Mouse (Mus musculus): Measurements from ENCODE around the gene Lrrc17. TPM values are rescaled to one million over a fixed set of nuclear protein-coding genes. Genes with fewer than 3 reads are reported as not detected.
"Not testable (repeated sequence)": the region's sequence is repeated elsewhere in the genome, so short reads cannot be mapped to it uniquely, and the experiment has no call there.

Lrrc17 gene
- polyA plus RNA-seq, 1 experiment from 2014 or later: 1.6 TPM

GRCm38 (mm10) chr5:21578136-21578535 is 34.8 kb downstream of the Lrrc17 start:
- H3K36me3 ChIP-seq: no peaks in the 10 kb centered on the region
- H3K4me1 ChIP-seq: peaks cover 13% of the 10 kb centered on the region
- H3K27me3 ChIP-seq (replicated peaks): no peaks in the 10 kb centered on the region
- H3K4me3 ChIP-seq: no peak overlapping the region
- H3K27ac ChIP-seq: no peak overlapping the region
- no peak overlapping the region for H3K4me2 ChIP-seq
- WGBS (ENCODE audit: insufficient replicate concordance): 74% methylated on average over 3 of the region's 3 CpGs
- H3K9me3 ChIP-seq (replicated peaks): no peaks in the 10 kb centered on the region
- ATAC-seq: no peak
- H3K9ac ChIP-seq: no peak overlapping the region

- 41% methylated on average over 6 of the region's 6 CpGs for WGBS (ENCODE audit: insufficient replicate concordance)
- H3K27ac ChIP-seq: no peak overlapping the region
- H3K36me3 ChIP-seq: no peaks in the 10 kb centered on the region
- no peak overlapping the region for H3K4me2 ChIP-seq
- no peaks in the 10 kb centered on the region; the same call in 1 of the 2 replicates for H3K27me3 ChIP-seq (replicated peaks)
- no peak for ATAC-seq
- no peak overlapping the region for H3K9ac ChIP-seq
- no peaks in the 10 kb centered on the region for H3K4me1 ChIP-seq
- H3K9me3 ChIP-seq (replicated peaks): no peaks in the 10 kb centered on the region
- no peak overlapping the region for H3K4me3 ChIP-seq
Measured at GRCm38 (mm10) chr5:21586763-21587162, 43.4 kb downstream of the Lrrc17 start.

- H3K36me3 ChIP-seq: no peaks in the 10 kb centered on the region
- H3K4me1 ChIP-seq: no peaks in the 10 kb centered on the region
- no peaks in the 10 kb centered on the region for H3K9me3 ChIP-seq (replicated peaks)
- H3K9ac ChIP-seq: no peak overlapping the region
- H3K4me2 ChIP-seq: no peak overlapping the region
- no peaks in the 10 kb centered on the region; the same call in 1 of the 2 replicates for H3K27me3 ChIP-seq (replicated peaks)
- WGBS (ENCODE audit: insufficient replicate concordance): 53% methylated on average over 7 of the region's 7 CpGs
- no peak for ATAC-seq
- H3K4me3 ChIP-seq: no peak overlapping the region
- H3K27ac ChIP-seq: no peak overlapping the region
Measured at GRCm38 (mm10) chr5:21587683-21588082, 44.3 kb downstream of the Lrrc17 start.

- no peak overlapping the region for H3K4me2 ChIP-seq
- no peak for ATAC-seq
- 80% methylated on average over 13 of the region's 13 CpGs for WGBS (ENCODE audit: insufficient replicate concordance)
- H3K4me1 ChIP-seq: no peaks in the 10 kb centered on the region
- H3K9me3 ChIP-seq (replicated peaks): no peaks in the 10 kb centered on the region
- no peak overlapping the region for H3K9ac ChIP-seq
- no peaks in the 10 kb centered on the region for H3K36me3 ChIP-seq
- no peak overlapping the region for H3K27ac ChIP-seq
- H3K4me3 ChIP-seq: no peak overlapping the region
- no peaks in the 10 kb centered on the region; the same call in 1 of the 2 replicates for H3K27me3 ChIP-seq (replicated peaks)
Measured at GRCm38 (mm10) chr5:21588220-21588619, 44.9 kb downstream of the Lrrc17 start.

- Histone ChIP-seq H3K27me3 (replicated peaks) (no peaks in the 10 kb centered on the region), H3K4me1 (no peaks in the 10 kb centered on the region), H3K36me3 (no peaks in the 10 kb centered on the region), H3K9ac (no peak overlapping the region), H3K27ac (no peak overlapping the region), H3K4me2 (no peak overlapping the region), H3K9me3 (replicated peaks) (no peaks in the 10 kb centered on the region), H3K4me3 (no peak overlapping the region)
- no peak for ATAC-seq
- WGBS (ENCODE audit: insufficient replicate concordance): 69% methylated on average over 2 of the region's 2 CpGs
Measured at GRCm38 (mm10) chr5:21592106-21592505, 48.7 kb downstream of the Lrrc17 start.

- ATAC-seq: no peak
- 74% methylated on average over 9 of the region's 9 CpGs for WGBS (ENCODE audit: insufficient replicate concordance)
Measured at GRCm38 (mm10) chr5:21593201-21593709, 49.9 kb downstream of the Lrrc17 start.

GRCm38 (mm10) chr5:21599536-21599935 is 56.2 kb downstream of the Lrrc17 start:
- ATAC-seq: not testable (repeated sequence)
- 65% methylated on average over 2 of the region's 2 CpGs for WGBS (ENCODE audit: insufficient replicate concordance)

More at GRCm38 (mm10) chr5:21593201-21593709, 49.9 kb downstream of the Lrrc17 start:
- no peak overlapping the region for H3K9ac ChIP-seq
- no peaks in the 10 kb centered on the region for H3K9me3 ChIP-seq (replicated peaks)
- no peak overlapping the region for H3K4me3 ChIP-seq
- no peaks in the 10 kb centered on the region for H3K36me3 ChIP-seq
- H3K27ac ChIP-seq: no peak overlapping the region
- H3K27me3 ChIP-seq (replicated peaks): no peaks in the 10 kb centered on the region
- H3K4me2 ChIP-seq: no peak overlapping the region
- H3K4me1 ChIP-seq: no peaks in the 10 kb centered on the region

GRCm38 (mm10) chr5:21599961-21600360 is 56.6 kb downstream of the Lrrc17 start:
- Histone ChIP-seq H3K36me3 (no peaks in the 10 kb centered on the region), H3K27me3 (replicated peaks) (no peaks in the 10 kb centered on the region), H3K4me2 (no peak overlapping the region), H3K4me1 (no peaks in the 10 kb centered on the region), H3K4me3 (no peak overlapping the region), H3K9me3 (replicated peaks) (no peaks in the 10 kb centered on the region), H3K27ac (no peak overlapping the region), H3K9ac (no peak overlapping the region)
- no peak for ATAC-seq
- 73% methylated on average over 4 of the region's 4 CpGs for WGBS (ENCODE audit: insufficient replicate concordance)

More at GRCm38 (mm10) chr5:21599536-21599935, 56.2 kb downstream of the Lrrc17 start:
- not testable (repeated sequence) for H3K27me3 ChIP-seq (replicated peaks); H3K4me2 ChIP-seq; H3K9ac ChIP-seq; H3K4me3 ChIP-seq; H3K36me3 ChIP-seq; H3K9me3 ChIP-seq (replicated peaks); H3K27ac ChIP-seq; H3K4me1 ChIP-seq

- H3K36me3 ChIP-seq: no peaks in the 10 kb centered on the region
- H3K9me3 ChIP-seq (replicated peaks): no peaks in the 10 kb centered on the region
- no peak overlapping the region for H3K4me3 ChIP-seq
- H3K27me3 ChIP-seq (replicated peaks): no peaks in the 10 kb centered on the region
- no peak for ATAC-seq
- H3K4me1 ChIP-seq: no peaks in the 10 kb centered on the region
- H3K4me2 ChIP-seq: no peak overlapping the region
- H3K27ac ChIP-seq: no peak overlapping the region
- WGBS (ENCODE audit: insufficient replicate concordance): 59% methylated on average over 6 of the region's 6 CpGs
- no peak overlapping the region for H3K9ac ChIP-seq
Measured at GRCm38 (mm10) chr5:21605936-21606335, 62.6 kb downstream of the Lrrc17 start.

- Histone ChIP-seq H3K9ac (no peak overlapping the region), H3K27me3 (replicated peaks) (no peaks in the 10 kb centered on the region), H3K4me2 (no peak overlapping the region), H3K4me3 (no peak overlapping the region), H3K27ac (no peak overlapping the region), H3K4me1 (no peaks in the 10 kb centered on the region), H3K36me3 (no peaks in the 10 kb centered on the region), H3K9me3 (replicated peaks) (no peaks in the 10 kb centered on the region)
- no peak for ATAC-seq
- WGBS (ENCODE audit: insufficient replicate concordance): 68% methylated on average over 12 of the region's 12 CpGs
Measured at GRCm38 (mm10) chr5:21608311-21609304, 65.2 kb downstream of the Lrrc17 start.

GRCm38 (mm10) chr5:21610996-21611395 is 67.6 kb downstream of the Lrrc17 start:
- Histone ChIP-seq H3K36me3 (no peaks in the 10 kb centered on the region), H3K4me2 (no peak overlapping the region), H3K9me3 (replicated peaks) (no peaks in the 10 kb centered on the region), H3K9ac (no peak overlapping the region), H3K4me1 (no peaks in the 10 kb centered on the region; the same call in 1 of the 2 replicates), H3K27ac (no peak overlapping the region), H3K4me3 (no peak overlapping the region), H3K27me3 (replicated peaks) (no peaks in the 10 kb centered on the region)
- WGBS (ENCODE audit: insufficient replicate concordance): 31% methylated on average over 3 of the region's 3 CpGs
- ATAC-seq: no peak

- not testable (repeated sequence) for H3K4me3 ChIP-seq; ATAC-seq; H3K27me3 ChIP-seq (replicated peaks); H3K9me3 ChIP-seq (replicated peaks); H3K4me1 ChIP-seq; H3K36me3 ChIP-seq; H3K4me2 ChIP-seq; H3K9ac ChIP-seq; H3K27ac ChIP-seq
- 90% methylated on average over 11 of the region's 11 CpGs for WGBS (ENCODE audit: insufficient replicate concordance)
Measured at GRCm38 (mm10) chr5:21614299-21614698, 70.9 kb downstream of the Lrrc17 start.

All from liver, embryonic 12.5 days (tissue).